Mouse (Mus musculus) lung, embryonic 14.5 days (tissue): ENCODE data around the gene Col4a4. TPM values are rescaled to one million over a fixed set of nuclear protein-coding genes. Genes with fewer than 3 reads are reported as not detected.

Source experiments
- ATAC-seq: fragments of 200-750 bp; cut with Nextera tagmentation; 2 replicates; pipeline ENCODE4 v1.8.0; 2017; ENCODE audit warnings: mild to moderate bottlenecking, moderate TSS enrichment, moderate library complexity; ENCODE audit not compliant: insufficient read depth
- DNase-seq: peaks from one replicate; pipeline ENCODE4 v3.0.0-alpha.2; 2015
- H3K27ac ChIP-seq: fragments of 300-500 bp; sonication (generic); 2 replicates; pipeline ENCODE4 v1.5.1; 2014; ENCODE audit warnings: low read depth, mild to moderate bottlenecking, moderate library complexity
- H3K27me3 ChIP-seq: fragments of 300-500 bp; sonication (generic); 2 replicates; pipeline ENCODE4 v1.6.1; 2014; ENCODE audit warnings: low read length, control low read depth; ENCODE audit not compliant: insufficient read depth
- H3K36me3 ChIP-seq: fragments of 300-500 bp; sonication (generic); 2 replicates; pipeline ENCODE4 v1.6.1; 2014; ENCODE audit warnings: control low read depth; ENCODE audit not compliant: insufficient read depth
- H3K4me1 ChIP-seq: fragments of 300-500 bp; sonication (generic); 2 replicates; pipeline ENCODE4 v1.6.1; 2014; ENCODE audit warnings: antibody characterized with exemption, control low read depth; ENCODE audit not compliant: insufficient read depth
- H3K4me2 ChIP-seq: fragments of 300-500 bp; sonication (generic); 2 replicates; pipeline ENCODE4 v1.6.1; 2014; ENCODE audit warnings: mild to moderate bottlenecking
- H3K4me3 ChIP-seq: fragments of 300-500 bp; sonication (generic); 2 replicates; pipeline ENCODE4 v1.5.1; 2014; ENCODE audit warnings: low read depth, low read length
- H3K9ac ChIP-seq: fragments of 300-500 bp; sonication (generic); 2 replicates; pipeline ENCODE4 v1.6.1; 2014
- H3K9me3 ChIP-seq: fragments of 300-500 bp; sonication (generic); 2 replicates; pipeline ENCODE4 v1.6.1; 2016; ENCODE audit warnings: low read depth, low read length, control low read depth
- CTCF ChIP-seq: IDR thresholded peaks from 2 replicates; pipeline ENCODE4 v1.5.1; 2016; ENCODE audit warnings: antibody characterized with exemption, low read depth
- WGBS: fragments of 180-500 bp; shearing (Covaris S2); extraction: QIAGEN DNeasy Blood & Tissue Kit; methylation state at CpG from one replicate; pipeline ENCODE4 v1.1.7; 2014; 5-methylcytosine and 5-hydroxymethylcytosine counted together
- polyA plus RNA-seq: library from polyadenylated mRNA; unstranded; fragments of >200 nt; fragmentation: Nextera tagmentation; extraction: Ambion mirVana; gene quantifications from 2 replicates; pipeline ENCODE4 v1.2.1, GENCODE M21; 2014

Col4a4 gene
- 8.0 and 8.4 TPM in 2 replicates for polyA plus RNA-seq

DNA sequence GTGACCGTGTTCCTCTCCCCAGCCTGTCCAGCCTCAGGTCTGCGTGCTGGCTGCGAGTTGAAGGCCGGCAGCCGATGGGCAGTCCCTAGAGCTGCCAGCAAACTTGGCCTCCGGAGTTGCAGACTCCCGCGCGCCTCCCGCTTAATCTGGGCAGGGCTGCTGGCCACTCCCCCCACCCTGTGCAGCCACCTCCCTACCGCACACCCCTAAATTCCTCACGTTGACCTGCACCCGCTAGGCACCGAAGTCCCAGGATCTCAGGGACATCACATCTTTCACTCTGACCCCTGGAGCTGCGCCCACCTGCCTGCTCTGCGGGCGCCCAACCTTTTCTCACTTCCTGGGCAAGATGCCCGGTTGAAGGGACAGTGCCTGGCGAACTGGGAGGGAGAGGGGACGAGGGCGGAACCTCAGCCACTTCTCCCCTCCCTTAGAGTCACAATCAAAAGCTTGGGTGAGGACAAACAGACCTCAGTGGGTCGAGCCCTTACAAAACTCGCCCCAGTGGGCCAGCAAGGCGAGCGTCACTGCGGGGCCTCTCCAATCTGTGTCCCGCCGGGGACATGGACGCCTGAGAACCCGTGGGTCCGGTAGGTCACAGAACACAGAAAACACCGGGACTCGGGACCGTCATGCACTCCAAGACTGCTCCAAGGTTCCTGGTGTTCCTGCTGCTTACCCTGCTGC is at the start of gene Col4a4, which contains the start of gene Col4a3:
Gene Col4a4, minus strand, starts transcription at position 137 of the 687 bp plus-strand sequence.
Gene Col4a3, plus strand, starts transcription at position 209 of the 687 bp plus-strand sequence.
- Histone ChIP-seq H3K9me3 (no peaks in the 10 kb centered on the region), H3K36me3 (no peaks in the 10 kb centered on the region), H3K9ac (peak within 1 kb of the TSS; percentile 50), H3K27ac (no peak within 1 kb of the TSS), H3K4me1 (no peaks in the 10 kb centered on the region), H3K4me3 (peak within 1 kb of the TSS; percentile 40), H3K27me3 (0 out of 2 replicates have a peak, but pooled peaks cover 9% of the 10 kb centered on the region), H3K4me2 (peak within 1 kb of the TSS; percentile 81)
- no peak for TF ChIP-seq CTCF
- ATAC-seq (peak; percentile 94; the same call in 1 of the 2 replicates), DNase-seq (peak; percentile 48)
- WGBS: 3% methylated on average over 34 of the region's 34 CpGs

DNA sequence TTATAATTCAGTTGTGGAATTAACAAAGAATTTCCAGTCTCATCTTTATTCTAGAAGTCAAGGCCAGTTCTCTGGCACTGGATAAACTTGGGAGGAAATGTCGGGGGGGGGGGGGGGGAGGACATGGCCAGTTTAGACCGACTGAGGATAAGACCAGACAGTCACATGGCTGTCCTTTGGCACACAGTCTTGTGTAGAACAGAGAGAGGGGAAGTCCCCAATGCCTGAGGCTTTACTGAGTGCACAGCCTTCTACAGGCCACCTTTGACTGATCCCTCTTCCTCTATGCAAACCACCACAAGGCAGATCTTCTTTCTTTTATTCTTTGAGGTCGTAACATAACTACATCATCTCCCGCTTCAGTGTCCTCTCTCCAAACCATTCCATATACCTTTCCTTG is 49.7 kb upstream of the Col4a4 start:
- ATAC-seq (no peak), DNase-seq (no peak)
- H3K36me3 ChIP-seq: no peaks in the 10 kb centered on the region
- H3K9me3 ChIP-seq: no peaks in the 10 kb centered on the region
- H3K4me3 ChIP-seq: no peak overlapping the region
- no peak for TF ChIP-seq CTCF
- H3K27ac ChIP-seq: no peak overlapping the region
- no peak overlapping the region for H3K4me2 ChIP-seq
- no peaks in the 10 kb centered on the region for H3K27me3 ChIP-seq
- WGBS: 69% methylated on average over 3 of the region's 4 CpGs
- no peak overlapping the region for H3K9ac ChIP-seq
- H3K4me1 ChIP-seq: no peaks in the 10 kb centered on the region

DNA sequence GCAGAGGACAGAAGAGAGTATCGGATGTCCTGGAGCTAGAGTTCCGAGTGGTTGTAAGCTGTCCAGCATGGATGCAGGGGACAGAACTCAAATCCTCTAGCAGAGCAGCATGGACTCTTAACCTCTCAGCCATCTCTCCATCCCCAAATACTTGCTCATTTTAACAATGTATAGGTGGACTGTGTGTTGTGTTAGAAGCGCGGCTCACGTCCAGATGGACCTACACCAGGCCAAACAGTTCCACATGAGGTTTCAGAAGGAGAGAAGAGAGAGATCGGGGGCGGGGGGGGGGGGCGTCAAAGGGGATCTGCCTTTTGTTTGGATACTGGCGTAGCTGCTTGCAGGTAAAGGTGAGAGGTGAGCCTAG is 48.6 kb upstream of the Col4a4 start:
- Histone ChIP-seq H3K9ac (no peak overlapping the region), H3K9me3 (no peaks in the 10 kb centered on the region), H3K4me3 (no peak overlapping the region), H3K27me3 (no peaks in the 10 kb centered on the region), H3K27ac (no peak overlapping the region), H3K4me1 (no peaks in the 10 kb centered on the region), H3K36me3 (no peaks in the 10 kb centered on the region), H3K4me2 (no peak overlapping the region)
- DNase-seq (no peak), ATAC-seq (no peak)
- WGBS: 61% methylated on average over 9 of the region's 9 CpGs
- no peak for TF ChIP-seq CTCF

DNA sequence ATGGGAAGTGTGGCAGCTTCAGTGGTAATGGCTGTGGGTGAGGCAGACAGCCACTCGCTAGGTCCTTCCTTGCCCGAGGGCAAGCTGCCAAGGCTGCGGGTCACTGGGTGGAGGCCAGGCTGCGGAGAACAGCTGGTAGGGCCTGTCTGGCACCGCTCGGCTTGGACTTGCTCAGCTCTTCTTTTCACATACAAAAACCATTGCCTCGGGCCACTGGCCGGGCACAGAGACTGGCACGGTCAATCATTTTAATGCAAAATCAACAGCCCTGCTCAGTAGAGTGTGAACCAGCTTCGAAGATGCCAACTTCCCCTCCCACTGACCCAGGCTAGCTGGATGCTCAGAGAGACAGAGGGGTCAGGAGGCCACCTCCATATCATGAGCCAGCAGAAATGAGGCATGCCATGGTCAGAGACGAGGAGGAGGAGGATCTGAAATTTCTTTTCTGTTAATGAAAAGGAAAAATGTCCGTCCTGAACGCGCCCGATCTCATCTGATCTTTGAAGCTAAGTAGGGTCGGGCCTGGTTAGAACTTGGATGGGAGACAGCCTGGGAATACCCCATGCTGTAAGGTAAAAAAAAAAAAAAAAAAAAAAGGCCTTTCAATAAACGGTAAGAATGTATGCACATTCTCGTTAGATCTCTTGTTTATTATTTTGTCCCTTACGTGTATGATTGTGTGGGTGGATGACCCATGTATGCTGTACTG is 48.0 kb upstream of the Col4a4 start:
- H3K9ac ChIP-seq: no peak overlapping the region
- H3K9me3 ChIP-seq: no peaks in the 10 kb centered on the region
- H3K36me3 ChIP-seq: no peaks in the 10 kb centered on the region
- ATAC-seq: 0 out of 2 replicates have a peak, but pooled peaks have one; percentile 36
- no peak overlapping the region for H3K4me2 ChIP-seq
- no peak overlapping the region for H3K27ac ChIP-seq
- no peaks in the 10 kb centered on the region for H3K4me1 ChIP-seq
- WGBS: 66% methylated on average over 19 of the region's 19 CpGs
- TF ChIP-seq CTCF: no peak
- no peak overlapping the region for H3K4me3 ChIP-seq
- no peaks in the 10 kb centered on the region for H3K27me3 ChIP-seq
- peak; percentile 14 for DNase-seq

DNA sequence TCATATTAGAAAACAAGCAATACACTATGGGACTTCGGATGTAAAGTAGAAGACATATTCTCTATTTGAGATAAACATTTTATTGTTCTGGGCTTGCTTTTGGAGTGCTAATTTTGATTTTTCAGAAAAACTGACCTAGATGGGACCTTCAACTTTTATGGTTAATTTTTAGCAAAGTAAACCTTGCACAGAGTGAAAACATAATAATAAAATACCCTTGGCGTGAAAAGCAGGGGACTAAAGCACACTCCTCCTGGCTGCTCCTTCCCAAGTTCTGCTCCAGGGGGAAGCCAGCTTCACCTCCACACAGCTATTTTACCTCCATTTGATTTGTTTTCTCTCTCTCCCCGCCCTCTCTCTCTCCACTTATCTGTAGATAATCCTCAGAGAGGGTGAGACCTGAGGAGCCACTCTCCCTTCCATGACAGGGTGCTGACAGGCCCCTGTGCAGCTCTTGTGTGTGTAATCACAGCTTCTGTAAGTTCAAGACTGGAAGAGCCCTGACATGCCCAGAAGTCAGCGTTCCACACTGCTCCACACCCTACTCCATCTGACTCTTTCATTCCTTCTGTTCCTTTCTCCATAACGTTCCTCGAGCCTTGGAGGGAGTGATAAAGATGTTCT is 44.6 kb upstream of the Col4a4 start:
- Histone ChIP-seq H3K27ac (no peak overlapping the region), H3K4me3 (no peak overlapping the region), H3K36me3 (no peaks in the 10 kb centered on the region), H3K9ac (no peak overlapping the region), H3K4me1 (no peaks in the 10 kb centered on the region), H3K4me2 (no peak overlapping the region), H3K27me3 (no peaks in the 10 kb centered on the region), H3K9me3 (no peaks in the 10 kb centered on the region)
- DNase-seq (no peak), ATAC-seq (no peak)
- no peak for TF ChIP-seq CTCF
- WGBS: 25% methylated on average over 6 of the region's 6 CpGs

DNA sequence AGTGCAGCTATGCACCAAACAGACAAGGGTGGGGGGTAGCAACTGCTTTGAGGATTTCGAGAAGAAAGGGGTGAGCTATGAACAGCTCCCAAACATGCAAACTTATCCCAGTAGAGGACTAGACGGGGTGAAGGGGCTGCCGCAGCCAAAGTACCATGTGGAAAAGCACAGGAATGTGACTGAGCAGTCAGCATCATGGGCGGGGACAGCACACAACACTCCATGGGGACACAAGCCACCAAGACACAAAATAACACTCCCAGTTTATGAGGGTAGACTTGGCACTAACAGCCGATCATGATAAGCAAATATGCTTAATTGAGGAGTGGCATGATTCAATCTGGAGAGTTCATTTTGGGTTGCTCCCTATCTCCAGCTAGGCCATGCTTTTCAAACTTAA is 42.8 kb upstream of the Col4a4 start:
- Histone ChIP-seq H3K4me3 (no peak overlapping the region), H3K9ac (no peak overlapping the region), H3K4me2 (no peak overlapping the region), H3K36me3 (no peaks in the 10 kb centered on the region), H3K4me1 (no peaks in the 10 kb centered on the region), H3K9me3 (no peaks in the 10 kb centered on the region), H3K27ac (no peak overlapping the region), H3K27me3 (no peaks in the 10 kb centered on the region)
- 69% methylated on average over 5 of the region's 5 CpGs for WGBS
- DNase-seq: no peak
- TF ChIP-seq CTCF: no peak
- ATAC-seq: no peak

DNA sequence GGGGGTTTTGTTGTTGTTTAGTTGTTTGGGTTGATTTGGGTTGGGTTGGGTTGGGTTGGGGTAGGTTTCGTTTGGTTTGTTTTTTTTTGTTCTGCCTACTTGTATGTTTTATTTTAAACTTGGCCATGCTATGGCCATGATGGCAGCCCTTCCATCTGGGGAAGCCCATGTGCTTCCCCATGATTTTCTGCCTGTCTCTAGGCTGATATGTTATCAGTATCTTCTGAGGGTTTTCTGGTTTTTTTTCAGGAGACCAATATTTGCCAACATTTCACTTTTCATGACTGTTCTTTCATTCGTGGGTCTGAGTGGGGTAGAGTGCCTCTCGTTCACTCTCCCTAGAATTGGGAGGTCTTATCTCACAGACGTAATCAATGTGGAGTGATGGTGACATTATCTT is 41.0 kb upstream of the Col4a4 start:
- Histone ChIP-seq H3K9me3 (no peaks in the 10 kb centered on the region), H3K9ac (no peak overlapping the region), H3K4me2 (no peak overlapping the region), H3K27me3 (no peaks in the 10 kb centered on the region), H3K4me1 (no peaks in the 10 kb centered on the region), H3K36me3 (no peaks in the 10 kb centered on the region), H3K27ac (no peak overlapping the region), H3K4me3 (no peak overlapping the region)
- WGBS: 15% methylated on average over 4 of the region's 4 CpGs
- TF ChIP-seq CTCF: no peak
- no peak for ATAC-seq
- no peak for DNase-seq
